Mouse (Mus musculus): Measurements from ENCODE around the gene Dll4.

The Dll4 gene

DNA sequence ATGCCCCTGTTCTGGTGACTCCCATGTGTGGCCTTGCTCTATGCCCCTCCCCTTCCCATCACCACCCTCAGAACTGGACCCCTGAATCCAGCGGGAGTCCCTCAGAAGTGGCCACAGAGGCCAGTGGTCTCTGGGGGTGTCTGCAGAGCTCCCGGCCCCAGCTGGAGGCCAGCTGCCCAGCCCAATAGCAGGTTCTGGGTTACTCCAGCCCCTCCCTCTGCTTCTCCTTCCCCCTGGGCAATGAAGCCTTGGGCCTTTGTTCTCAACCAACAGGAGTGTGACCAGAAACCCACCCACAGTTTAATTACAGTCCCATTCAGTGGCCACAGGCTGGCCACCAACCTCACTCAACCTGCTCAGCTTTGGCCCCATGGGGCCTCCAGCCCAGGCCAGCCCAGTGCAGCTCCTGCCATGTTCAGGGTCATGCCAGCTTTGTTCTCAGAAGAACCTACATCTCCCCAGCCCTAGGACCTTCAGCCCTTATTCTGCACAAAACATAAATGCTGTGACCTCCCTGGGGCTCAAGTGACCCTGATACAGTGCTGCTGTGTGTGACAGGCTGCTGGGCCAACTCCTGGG lies 13.1 kb upstream of the Dll4 start:
- DNase-seq: no peak

DNA sequence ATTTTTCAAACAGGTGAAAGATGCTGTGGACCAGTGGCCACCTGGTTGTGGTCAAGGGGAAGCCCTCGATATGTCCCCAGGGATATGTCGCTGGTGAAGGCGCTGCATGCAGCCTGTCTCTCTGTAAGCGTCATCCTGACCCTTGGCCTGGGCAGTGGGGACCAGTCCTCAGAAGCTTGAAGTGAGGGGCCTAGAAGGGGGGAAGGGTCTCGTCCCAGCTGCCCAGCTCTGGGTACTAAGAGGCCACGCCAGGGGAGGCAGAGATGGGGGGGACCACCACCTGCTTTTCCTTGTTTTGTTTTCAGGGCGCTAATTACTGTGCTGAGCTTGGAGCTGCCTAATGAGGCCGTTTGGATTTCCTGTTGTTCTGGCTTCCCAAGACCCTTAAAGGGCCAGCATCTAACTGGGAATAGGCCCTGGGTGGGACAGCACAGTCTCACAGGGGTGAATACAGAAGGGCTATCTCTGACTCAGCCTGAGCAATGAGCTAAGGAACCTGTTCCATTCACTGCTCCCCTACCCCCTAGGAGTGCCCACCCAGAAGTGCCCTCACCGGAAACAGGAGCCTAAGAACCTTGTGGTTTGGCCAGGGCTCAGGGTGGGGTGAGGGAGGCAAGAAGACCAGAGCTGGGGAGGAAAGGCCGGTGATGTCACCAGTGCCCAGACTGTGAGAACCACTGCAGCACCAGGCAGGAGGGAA lies 11.7 kb upstream of the Dll4 start:
- DNase-seq: no peak

DNA sequence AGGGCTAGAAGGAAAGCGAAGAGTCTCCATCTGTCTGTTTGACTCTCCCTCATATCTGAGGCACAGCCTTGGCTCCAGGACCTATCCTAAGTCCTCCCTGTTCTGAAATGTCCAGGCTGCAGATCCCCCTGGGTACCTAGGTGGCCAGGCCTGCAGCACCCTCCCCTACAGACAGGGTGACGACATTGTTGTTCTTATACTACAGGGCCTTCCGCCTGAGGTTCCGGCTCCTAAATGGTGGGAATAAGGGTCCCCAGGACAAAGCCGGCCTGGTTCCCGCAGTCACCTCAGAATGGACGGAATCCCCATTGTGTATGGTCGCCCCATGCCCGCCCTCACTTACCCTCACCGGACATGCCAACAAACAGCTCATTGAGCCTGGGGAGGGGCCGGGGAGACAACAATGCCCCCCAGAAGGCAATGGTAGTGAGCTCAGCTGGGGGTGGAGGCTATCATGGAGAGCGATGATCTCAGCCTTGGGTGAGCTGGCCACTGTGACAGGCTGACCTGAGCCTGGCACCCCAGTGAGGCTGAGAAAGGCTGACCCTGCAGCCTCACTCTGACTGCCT lies 10.8 kb upstream of the Dll4 start:
- no peak for DNase-seq

DNA sequence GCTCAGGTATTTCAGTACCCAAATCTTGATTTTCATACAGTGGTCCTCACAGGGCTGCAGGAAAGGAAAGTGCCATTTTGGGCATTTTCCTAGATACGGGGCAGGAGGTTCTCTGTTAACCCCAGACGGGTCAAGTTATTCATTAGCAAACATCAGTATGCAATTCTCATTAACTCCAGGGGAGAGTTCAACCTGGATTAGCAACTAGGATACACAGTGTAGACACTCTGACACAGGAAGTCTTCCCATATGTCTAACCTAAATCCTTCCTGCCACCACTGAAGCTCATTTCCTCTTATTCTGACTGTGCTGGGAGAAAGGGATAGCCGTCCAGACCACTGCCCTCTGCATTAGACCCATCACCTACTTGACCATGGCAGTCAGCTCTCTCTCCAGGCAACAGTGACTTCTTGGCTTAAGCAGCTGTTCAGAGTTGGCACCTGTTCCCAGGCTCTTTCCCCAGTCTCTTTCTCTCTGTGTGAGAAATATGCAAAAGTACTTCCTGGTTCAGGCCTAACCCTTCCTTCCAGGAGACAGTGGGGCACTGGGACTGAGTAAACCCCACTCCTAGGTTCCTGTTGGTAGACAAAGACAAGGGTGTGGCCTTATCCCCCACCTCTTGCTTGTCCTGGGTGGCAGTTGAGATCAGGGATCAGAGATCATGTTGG lies 7.4 kb upstream of the Dll4 start:
- no peak for DNase-seq

DNA sequence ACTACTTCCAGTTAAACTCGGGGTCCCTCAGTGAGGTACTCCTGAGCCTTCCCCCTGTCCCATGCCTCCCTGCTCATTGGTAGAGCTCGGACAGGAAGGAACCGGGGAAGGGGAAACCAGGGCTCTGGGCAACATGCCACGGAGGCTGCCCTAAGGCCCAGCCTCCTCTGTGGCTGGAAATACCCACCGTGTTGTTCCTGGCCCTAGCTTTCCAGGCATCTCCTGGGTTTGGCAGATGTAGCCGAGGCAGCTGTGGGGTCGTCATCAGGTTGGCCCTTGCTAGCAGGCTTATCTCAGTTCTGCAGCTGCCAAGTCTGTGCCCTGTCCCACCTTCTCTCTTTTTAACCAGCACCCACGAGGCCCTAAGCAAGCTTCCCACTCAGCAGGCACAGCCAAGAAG lies 5.0 kb upstream of the Dll4 start:
- DNase-seq: no peak

DNA sequence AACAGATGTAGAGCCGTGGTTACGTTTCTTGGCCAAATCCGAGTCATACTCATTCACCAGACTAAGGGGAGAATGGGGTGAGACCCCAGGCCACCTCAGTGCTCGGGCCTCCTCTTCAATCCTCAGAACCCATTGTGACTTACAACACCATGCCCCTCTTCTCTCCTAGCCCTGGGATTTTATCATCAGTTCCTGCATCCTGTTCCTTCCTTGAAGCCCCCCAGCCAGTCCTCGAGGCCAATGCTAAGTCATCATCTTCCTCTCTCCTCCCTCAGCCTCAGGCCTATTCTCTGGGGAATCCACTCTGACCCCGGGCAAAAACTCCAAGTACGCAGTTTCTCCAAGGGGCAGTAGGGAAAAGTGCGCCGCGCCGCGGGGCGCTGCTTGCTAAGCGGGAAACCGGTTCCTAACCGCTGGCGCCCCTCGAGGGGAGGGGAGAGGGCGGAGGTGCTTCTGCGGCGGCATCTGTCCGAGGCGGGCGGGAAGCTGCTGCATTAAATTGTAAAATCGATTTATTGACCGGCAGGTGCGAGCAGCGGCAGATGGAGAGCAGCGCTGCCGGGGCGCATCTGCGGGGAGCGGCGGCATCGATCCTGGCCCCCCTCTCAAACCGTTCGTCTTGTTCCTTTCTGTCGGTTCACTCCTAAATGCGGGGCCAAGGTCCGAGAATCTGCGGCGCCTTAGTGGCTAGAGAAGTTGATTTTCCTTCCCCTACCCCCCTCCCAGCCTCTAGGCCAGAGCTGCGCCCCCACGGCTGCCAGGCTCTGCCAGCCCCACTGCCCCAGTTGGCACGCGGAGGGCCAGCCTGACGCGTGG lies 3.6 kb upstream of the Dll4 start:
- DNase-seq: no peak

DNA sequence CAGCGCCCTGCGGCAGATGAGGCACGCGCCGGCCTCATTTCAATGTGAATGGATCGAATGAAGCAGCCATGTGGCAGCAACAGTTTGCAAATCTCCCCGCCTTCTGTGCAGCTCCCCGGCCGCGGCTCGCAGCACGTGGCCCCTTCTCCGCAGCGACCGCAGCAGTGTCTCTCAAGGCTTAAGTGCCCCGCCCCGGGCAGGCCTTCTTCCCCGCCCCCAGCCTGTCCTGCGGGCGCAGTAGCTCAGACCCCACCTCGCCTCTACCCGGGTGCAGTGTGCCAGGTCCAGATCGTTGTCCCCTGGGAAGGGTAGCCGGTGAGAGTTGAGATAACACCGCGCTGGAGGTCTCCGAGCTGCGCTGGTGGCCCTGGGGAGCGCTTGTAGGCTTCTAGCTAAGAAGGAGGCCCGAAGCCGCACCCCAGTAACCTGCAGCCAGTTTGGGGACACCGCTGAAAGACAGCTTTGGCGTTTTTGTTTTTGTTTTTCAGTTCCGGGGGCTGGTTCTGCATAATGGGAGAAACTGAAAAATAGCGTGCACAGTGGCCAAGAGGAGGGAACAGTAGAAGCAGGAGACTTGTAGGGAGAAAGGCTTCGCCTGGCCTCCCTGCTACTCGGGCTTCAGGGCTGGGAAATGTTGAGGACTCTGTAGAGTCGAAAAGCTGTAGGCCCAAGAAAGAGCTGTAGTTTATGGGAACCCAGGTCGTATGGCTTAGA lies 2.8 kb upstream of the Dll4 start:
- peak; percentile 47 to 64 for DNase-seq

DNA sequence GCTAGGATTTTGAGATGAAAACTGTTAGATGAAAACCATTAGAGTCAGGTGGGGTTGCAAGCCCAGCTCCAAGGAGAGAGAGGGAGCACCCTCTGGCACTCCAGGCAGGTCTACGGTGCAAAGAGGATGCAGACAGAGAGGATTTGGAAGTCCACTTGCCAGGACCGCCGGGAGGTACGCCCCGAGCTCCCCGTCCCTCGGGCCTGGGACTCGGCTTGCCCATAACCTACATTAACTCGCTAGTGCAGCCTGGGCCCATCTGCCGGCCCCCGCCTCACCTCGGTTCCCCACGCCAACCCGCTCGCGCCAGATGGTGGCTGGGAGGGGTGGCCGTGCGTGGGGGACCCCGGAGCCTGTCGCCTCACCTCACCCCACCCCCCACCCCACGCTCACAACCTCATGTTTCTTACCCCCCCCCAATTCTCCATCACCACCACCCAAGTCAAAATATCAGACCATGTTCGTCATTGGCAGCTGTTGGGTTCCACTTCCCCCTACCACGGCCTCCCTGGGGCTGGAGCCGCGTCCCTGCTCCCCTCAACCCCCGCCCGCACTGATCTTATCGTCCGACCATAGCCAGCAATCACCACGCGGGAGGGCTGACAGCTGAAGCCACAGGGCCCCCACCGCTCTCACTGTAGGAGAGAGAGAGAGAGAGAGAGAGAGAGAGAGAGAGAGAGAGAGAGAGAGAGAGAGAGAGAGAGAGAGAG lies 1.6 kb upstream of the Dll4 start:
- DNase-seq: no peak

DNA sequence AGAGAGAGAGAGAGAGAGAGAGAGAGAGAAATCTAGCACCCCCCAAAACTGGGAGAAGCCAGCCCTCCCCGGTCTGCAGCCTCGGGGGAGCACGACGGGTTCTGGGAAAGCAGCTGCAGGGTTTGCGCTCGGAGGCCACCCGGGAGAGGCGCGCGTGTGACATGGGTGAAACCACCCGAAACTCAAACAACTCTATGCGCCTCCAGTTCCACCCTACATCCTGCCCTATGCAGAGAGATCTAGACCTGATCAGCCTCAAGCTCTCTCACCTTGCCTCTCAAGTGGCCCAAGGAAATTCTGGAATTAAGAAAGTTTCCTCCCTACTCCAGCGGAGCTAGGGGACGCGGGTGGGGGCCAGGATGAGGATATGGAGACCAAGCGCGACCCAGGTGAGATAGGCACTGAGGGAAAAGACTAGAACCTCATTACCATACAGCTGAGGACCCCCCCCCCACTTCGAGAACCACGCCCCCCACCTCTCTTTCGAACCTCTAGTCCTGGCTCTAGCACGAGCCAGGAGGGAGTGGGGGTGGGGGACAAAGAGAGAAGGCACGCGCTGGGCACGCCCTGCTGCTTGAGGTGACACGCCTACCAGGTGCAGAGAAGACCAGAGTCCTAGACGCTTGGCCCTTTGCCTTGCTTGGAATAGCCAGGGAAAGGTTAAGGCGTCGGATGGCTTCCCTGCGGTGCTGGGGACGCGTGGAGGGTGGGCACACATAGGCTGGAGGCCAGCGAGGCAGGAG lies 837 bp upstream of the Dll4 start:
- no peak for DNase-seq

DNA sequence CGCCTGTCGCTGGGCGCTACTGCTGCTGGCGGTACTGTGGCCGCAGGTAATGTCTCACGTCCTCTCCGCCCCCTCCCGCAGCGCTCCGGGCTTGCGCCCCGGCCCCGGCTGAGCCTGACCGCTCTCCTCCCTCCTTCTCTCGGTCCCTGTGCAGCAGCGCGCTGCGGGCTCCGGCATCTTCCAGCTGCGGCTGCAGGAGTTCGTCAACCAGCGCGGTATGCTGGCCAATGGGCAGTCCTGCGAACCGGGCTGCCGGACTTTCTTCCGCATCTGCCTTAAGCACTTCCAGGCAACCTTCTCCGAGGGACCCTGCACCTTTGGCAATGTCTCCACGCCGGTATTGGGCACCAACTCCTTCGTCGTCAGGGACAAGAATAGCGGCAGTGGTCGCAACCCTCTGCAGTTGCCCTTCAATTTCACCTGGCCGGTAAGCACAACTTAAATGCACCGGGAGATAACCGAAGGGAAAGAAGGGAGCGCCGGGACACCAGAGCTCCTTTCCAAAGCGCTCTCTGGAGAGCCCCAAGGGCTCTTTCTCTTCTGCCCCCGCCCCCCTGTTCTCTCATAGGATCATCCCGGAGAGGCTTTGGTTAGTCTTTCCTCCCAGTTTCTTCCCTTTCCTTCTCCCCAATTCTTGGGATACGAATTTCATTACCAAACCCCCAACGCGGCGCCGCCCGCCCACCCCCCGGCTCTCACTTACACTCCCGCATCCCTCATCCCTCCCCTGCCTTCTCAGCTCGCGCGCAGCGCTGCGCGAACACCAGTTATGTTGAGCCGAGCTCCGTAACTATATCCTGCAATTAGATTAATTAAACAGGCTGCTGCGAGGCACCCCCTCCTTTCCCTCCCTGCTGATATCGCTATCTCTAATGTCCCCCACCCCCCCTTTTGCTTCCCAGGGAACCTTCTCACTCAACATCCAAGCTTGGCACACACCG lies 847 bp downstream of the Dll4 start:
- DNase-seq: peak; percentile 38 to 43

DNA sequence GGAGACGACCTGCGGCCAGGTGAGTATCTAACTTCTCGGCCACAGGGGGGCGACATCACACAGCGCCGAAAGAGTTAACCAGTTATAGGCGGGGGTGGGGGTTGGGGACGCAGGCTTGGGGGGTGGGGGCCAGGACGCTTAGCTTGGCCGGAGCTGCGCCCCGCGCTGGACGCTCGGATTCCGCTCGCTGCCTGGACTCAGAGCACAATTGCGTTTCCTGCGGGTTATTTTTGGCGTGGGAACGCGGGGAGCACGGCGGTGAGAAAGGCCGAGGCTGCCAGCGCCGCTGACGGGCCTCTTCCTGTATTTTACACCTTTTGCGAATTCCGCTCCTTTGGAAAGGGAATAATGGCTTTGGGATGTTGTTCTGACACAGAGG lies 1.5 kb downstream of the Dll4 start:
- DNase-seq: peak; percentile 78 to 86

DNA sequence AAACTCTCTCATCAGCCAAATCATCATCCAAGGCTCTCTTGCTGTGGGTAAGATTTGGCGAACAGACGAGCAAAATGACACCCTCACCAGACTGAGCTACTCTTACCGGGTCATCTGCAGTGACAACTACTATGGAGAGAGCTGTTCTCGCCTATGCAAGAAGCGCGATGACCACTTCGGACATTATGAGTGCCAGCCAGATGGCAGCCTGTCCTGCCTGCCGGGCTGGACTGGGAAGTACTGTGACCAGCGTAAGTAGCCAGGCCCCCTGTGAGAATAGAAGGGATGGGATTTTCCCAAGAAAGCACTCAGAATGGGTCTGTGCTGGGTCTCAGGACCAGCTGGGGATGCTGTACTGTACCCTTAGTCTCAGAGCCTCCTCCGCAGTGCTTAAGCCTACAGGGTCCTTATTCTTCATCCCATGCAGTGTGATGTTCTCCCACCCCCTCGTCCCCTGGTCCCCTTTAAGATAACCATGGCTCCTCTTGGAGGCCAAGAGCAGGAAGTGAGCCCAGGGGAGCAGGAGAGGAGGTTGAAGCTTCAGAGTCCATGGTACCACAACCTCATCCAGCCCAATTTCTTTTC lies 2.5 kb downstream of the Dll4 start:
- DNase-seq: peak; percentile 58 to 61

DNA sequence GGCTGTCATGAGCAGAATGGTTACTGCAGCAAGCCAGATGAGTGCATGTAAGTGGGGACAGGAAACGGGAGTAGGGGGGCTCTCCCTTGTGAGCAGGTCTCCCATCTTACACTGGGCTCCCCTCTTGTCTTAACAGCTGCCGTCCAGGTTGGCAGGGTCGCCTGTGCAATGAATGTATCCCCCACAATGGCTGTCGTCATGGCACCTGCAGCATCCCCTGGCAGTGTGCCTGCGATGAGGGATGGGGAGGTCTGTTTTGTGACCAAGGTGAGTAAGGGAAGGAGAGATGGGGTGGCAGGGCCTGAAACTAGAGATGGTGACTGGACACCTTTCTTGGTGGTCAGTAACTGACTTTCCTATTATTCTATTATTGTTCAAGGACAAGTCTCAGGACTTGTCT lies 3.0 kb downstream of the Dll4 start:
- DNase-seq: no peak

DNA sequence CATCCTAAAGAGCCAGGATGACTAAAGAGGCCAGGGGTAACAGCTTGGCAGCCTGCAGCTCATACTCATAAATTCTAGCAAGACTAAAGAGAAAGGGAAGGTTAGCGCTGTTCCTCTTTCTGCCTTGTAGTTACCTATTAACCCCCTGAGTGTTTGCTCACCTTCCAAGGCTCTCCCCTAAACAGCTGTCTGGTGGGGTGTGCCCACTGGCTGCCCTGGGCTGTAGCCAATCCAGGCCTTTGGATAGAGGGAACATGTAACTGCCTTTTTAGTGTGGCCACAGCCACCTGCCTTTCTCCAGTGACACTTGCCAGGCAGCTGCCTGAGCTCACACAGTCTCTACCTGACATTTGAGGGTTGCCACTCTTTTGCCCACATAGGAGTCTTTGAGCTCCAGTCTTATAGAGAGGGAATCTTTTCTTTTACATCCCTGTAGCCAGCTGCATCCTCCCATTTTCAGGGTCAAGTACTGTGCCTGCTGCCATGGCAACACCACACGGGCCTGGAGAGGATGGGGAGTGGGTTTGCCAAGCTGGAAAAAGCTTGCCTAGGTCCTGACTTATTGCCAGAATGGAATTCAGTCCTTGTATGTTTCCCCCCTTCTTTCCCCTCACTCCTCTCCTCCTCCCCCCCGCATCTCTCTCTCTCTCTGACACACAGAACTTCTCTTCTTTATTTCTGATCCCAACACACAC lies 3.7 kb downstream of the Dll4 start:
- no peak for DNase-seq

DNA sequence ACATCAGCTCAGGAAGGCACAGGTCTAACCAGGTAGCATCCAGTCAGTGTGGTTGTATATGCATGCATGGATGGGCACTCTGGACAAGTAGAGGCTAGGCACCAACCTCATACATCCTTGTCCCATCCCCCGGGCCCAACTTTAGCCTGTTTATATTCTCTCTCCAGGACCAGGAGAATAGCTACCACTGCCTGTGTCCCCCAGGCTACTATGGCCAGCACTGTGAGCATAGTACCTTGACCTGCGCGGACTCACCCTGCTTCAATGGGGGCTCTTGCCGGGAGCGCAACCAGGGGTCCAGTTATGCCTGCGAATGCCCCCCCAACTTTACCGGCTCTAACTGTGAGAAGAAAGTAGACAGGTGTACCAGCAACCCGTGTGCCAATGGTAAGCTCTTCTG lies 5.2 kb downstream of the Dll4 start:
- no peak for DNase-seq

DNA sequence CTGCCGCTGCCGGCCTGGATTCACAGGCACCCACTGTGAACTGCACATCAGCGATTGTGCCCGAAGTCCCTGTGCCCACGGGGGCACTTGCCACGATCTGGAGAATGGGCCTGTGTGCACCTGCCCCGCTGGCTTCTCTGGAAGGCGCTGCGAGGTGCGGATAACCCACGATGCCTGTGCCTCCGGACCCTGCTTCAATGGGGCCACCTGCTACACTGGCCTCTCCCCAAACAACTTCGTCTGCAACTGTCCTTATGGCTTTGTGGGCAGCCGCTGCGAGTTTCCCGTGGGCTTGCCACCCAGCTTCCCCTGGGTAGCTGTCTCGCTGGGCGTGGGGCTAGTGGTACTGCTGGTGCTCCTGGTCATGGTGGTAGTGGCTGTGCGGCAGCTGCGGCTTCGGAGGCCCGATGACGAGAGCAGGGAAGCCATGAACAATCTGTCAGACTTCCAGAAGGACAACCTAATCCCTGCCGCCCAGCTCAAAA lies 6.6 kb downstream of the Dll4 start:
- DNase-seq: no peak

DNA sequence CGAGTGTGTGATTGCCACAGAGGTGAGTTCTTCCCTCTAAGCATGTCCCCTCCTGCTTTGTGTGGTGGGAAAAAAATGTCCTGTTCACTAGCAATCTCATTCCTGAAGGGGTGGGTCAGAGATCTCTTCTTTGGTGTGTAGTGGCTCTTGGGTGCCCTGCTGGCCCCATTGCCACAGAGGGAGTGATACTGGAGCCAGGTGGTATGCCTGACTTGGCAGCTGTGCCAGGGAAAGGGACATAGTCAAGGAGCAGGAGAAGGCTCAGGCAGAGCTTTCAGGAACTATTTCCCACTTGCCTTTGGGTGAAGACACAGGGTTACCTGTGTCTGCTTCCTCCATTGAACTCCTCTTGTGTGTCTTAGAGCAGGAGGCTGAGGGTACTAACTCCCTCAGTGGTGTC lies 8.6 kb downstream of the Dll4 start:
- DNase-seq: no peak

DNA sequence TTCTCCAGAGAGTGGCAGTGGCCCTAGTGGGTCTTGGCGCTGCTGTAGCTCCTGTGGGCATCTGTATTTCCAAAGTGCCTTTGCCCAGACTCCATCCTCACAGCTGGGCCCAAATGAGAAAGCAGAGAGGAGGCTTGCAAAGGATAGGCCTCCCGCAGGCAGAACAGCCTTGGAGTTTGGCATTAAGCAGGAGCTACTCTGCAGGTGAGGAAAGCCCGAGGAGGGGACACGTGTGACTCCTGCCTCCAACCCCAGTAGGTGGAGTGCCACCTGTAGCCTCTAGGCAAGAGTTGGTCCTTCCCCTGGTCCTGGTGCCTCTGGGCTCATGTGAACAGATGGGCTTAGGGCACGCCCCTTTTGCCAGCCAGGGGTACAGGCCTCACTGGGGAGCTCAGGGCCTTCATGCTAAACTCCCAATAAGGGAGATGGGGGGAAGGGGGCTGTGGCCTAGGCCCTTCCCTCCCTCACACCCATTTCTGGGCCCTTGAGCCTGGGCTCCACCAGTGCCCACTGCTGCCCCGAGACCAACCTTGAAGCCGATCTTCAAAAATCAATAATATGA lies 9.5 kb downstream of the Dll4 start:
- DNase-seq: no peak

Data from cerebellum, postnatal 25 days (tissue).